Mouse (Mus musculus): ENCODE results near the gene Zfp850.
"Not testable (repeated sequence)": the region's sequence is repeated elsewhere in the genome, so short reads cannot be mapped to it uniquely, and the experiment has no call there.

Zfp850 gene

GRCm38 (mm10) chr7:28013549-28014444, at the start of gene Zfp850:
Gene Zfp850 (minus strand): TSS chr7:28014115.
- DNase-seq (ENCODE audit: extremely low spot score, low spot score) = peak; percentile 87

GRCm38 (mm10) chr7:28059972-28060371, 46.1 kb upstream of the Zfp850 start:
- DNase-seq (ENCODE audit: extremely low spot score, low spot score) = no peak

- no peak for DNase-seq (ENCODE audit: extremely low spot score, low spot score)
Observed at GRCm38 (mm10) chr7:28053046-28053930, 39.4 kb upstream of the Zfp850 start.

- DNase-seq (ENCODE audit: extremely low spot score, low spot score) = peak; percentile 24
Observed at GRCm38 (mm10) chr7:28050584-28050983, 36.7 kb upstream of the Zfp850 start.

GRCm38 (mm10) chr7:28049476-28050409, 35.8 kb upstream of the Zfp850 start, which contains the start of gene Psmc4:
Gene Psmc4 (minus strand): TSS chr7:28050101.
- peak; percentile 96 for DNase-seq (ENCODE audit: extremely low spot score, low spot score)

GRCm38 (mm10) chr7:28044524-28044923, 30.6 kb upstream of the Zfp850 start:
- DNase-seq (ENCODE audit: extremely low spot score, low spot score) = no peak

- DNase-seq (ENCODE audit: extremely low spot score, low spot score) = no peak
Observed at GRCm38 (mm10) chr7:28014445-28014810, 513 bp upstream of the Zfp850 start.

- DNase-seq (ENCODE audit: extremely low spot score, low spot score) = no peak
Observed at GRCm38 (mm10) chr7:28010271-28010670, 3.6 kb downstream of the Zfp850 start.

GRCm38 (mm10) chr7:27982197-27982596, 31.7 kb downstream of the Zfp850 start:
- no peak for DNase-seq (ENCODE audit: extremely low spot score, low spot score)

- DNase-seq (ENCODE audit: extremely low spot score, low spot score) = peak; percentile 80
Observed at GRCm38 (mm10) chr7:27978683-27979528, 35.0 kb downstream of the Zfp850 start, which contains the start of gene Zfp780b. Gene Zfp780b (minus strand): TSS chr7:27979171.

GRCm38 (mm10) chr7:27949451-27949850, 64.5 kb downstream of the Zfp850 start:
- DNase-seq (ENCODE audit: extremely low spot score, low spot score) = not testable (repeated sequence)

- DNase-seq (ENCODE audit: extremely low spot score, low spot score) = not testable (repeated sequence)
Observed at GRCm38 (mm10) chr7:27941869-27942268, 72.0 kb downstream of the Zfp850 start.

Data from neural tube, embryonic 10.5 days (tissue).